Mouse (Mus musculus): ENCODE measurements around the gene Ficd. TPM values are rescaled to one million over a fixed set of nuclear protein-coding genes. Genes with fewer than 3 reads are reported as not detected.
"Not testable (repeated sequence)": the region's sequence is repeated elsewhere in the genome, so short reads cannot be mapped to it uniquely, and the experiment has no call there.

The Ficd gene
- total RNA-seq, 2 experiments from 2014 or later: 13.4 to 14.1 TPM

- no peak for DNase-seq (ENCODE audit: low spot score in 2 of 2)
Observed at GRCm38 (mm10) chr5:113772905-113773519, 37.4 kb downstream of the Ficd start.

GRCm38 (mm10) chr5:113773664-113774063 lies 38.1 kb downstream of the Ficd start:
- peak; percentile 79 to 90 for DNase-seq (ENCODE audit: low spot score in 2 of 2)

GRCm38 (mm10) chr5:113775585-113775984 lies 40.0 kb downstream of the Ficd start:
- no peak for DNase-seq (ENCODE audit: low spot score in 2 of 2)

GRCm38 (mm10) chr5:113776128-113776895 lies 40.7 kb downstream of the Ficd start:
- no peak for DNase-seq (ENCODE audit: low spot score in 2 of 2)

- DNase-seq (ENCODE audit: low spot score in 2 of 2): no peak
Observed at GRCm38 (mm10) chr5:113776896-113777226, 41.3 kb downstream of the Ficd start.

GRCm38 (mm10) chr5:113777728-113778127 lies 42.1 kb downstream of the Ficd start:
- not testable (repeated sequence) for DNase-seq (ENCODE audit: low spot score in 2 of 2)

GRCm38 (mm10) chr5:113779569-113779968 lies 44.0 kb downstream of the Ficd start:
- DNase-seq (ENCODE audit: low spot score in 2 of 2): no peak

GRCm38 (mm10) chr5:113780082-113780752 lies 44.6 kb downstream of the Ficd start:
- DNase-seq (ENCODE audit: low spot score in 2 of 2): no peak

- peak in 1 of 2 experiments; percentile 60 for DNase-seq (ENCODE audit: low spot score in 2 of 2)
Observed at GRCm38 (mm10) chr5:113780763-113781162, 45.2 kb downstream of the Ficd start.

- DNase-seq (ENCODE audit: low spot score in 2 of 2): peak in 1 of 2 experiments; percentile 51
Observed at GRCm38 (mm10) chr5:113781254-113781653, 45.7 kb downstream of the Ficd start.

GRCm38 (mm10) chr5:113781875-113782274 lies 46.3 kb downstream of the Ficd start:
- DNase-seq (ENCODE audit: low spot score in 2 of 2): no peak

- no peak for DNase-seq (ENCODE audit: low spot score in 2 of 2)
Observed at GRCm38 (mm10) chr5:113782624-113783023, 47.0 kb downstream of the Ficd start.

GRCm38 (mm10) chr5:113783581-113784001 lies 48.0 kb downstream of the Ficd start:
- DNase-seq (ENCODE audit: low spot score in 2 of 2): peak in 1 of 2 experiments; percentile 48

- DNase-seq (ENCODE audit: low spot score in 2 of 2): not testable (repeated sequence)
Observed at GRCm38 (mm10) chr5:113784104-113784503, 48.5 kb downstream of the Ficd start.

GRCm38 (mm10) chr5:113786985-113787384 lies 51.4 kb downstream of the Ficd start:
- DNase-seq (ENCODE audit: low spot score in 2 of 2): no peak

GRCm38 (mm10) chr5:113788645-113789044 lies 53.0 kb downstream of the Ficd start:
- no peak for DNase-seq (ENCODE audit: low spot score in 2 of 2)

- no peak for DNase-seq (ENCODE audit: low spot score in 2 of 2)
Observed at GRCm38 (mm10) chr5:113789075-113789788, 53.6 kb downstream of the Ficd start.
